Comparison of ENCODE assay signal across 12 mouse cellular contexts in genomic region chr13:108453064-108453919, GRCm38 (mm10). TPM values are rescaled to one million over a fixed set of nuclear protein-coding genes. Genes with fewer than 3 reads are reported as not detected.
DNase-seq lines count a peak whose midpoint lies in the region; ATAC-seq and TF ChIP-seq lines count a peak whose summit lies in the region.
"Had no signal": no experiment of that assay in that cellular context is flagged by ENCODE, and none has a peak within 500 bp of the region (broad histone marks: within the 10 kb centered on the region; RNA-seq: fewer than 3 reads in every experiment).

No protein-coding gene starts in this region.

- no peak overlapping the region for H3K9ac ChIP-seq in kidney, embryonic 16.5 days (replicated peaks; ENCODE audit: low read length)
- H3K9ac ChIP-seq: forebrain, embryonic 15.5 days; hindbrain, embryonic 13.5 days; liver, postnatal 0 days had no signal

- no peaks in the 10 kb centered on the region for H3K27me3 ChIP-seq in kidney, embryonic 16.5 days (ENCODE audit: insufficient read depth, low read length)
- H3K27me3 ChIP-seq: forebrain, embryonic 15.5 days; hindbrain, embryonic 13.5 days had no signal

- no peak for ATAC-seq in kidney, embryonic 16.5 days (ENCODE audit: low FRiP score, low TSS enrichment)
- peak; percentile 84 for ATAC-seq in megakaryocyte progenitor cell, adult 5-6 weeks (replicated peaks; ENCODE audit: poor library complexity)
- ATAC-seq: forebrain, embryonic 15.5 days; liver, postnatal 0 days had no signal

- no peaks in the 10 kb centered on the region for H3K9me3 ChIP-seq in kidney, embryonic 16.5 days (ENCODE audit: low read length)
- H3K9me3 ChIP-seq: forebrain, embryonic 15.5 days; hindbrain, embryonic 13.5 days had no signal

- H3K4me3 ChIP-seq in kidney, embryonic 16.5 days (ENCODE audit: low read length): no peak overlapping the region
- H3K4me3 ChIP-seq in left cerebral cortex, adult 2 months: no peak overlapping the region
- H3K4me3 ChIP-seq: forebrain, embryonic 15.5 days; hindbrain, embryonic 13.5 days had no signal

- peak; percentile 59 for DNase-seq in kidney, adult 11 months
- peak; percentile 47 for DNase-seq in NIH3T3 (ENCODE audit: low read depth)
- peak; percentile 8 to 37 for DNase-seq in heart, postnatal 14 days
- no peak for DNase-seq in adrenal gland, postnatal 10 days
- no peak for DNase-seq in left cerebral cortex, postnatal 25 days (ENCODE audit: low spot score in 2 of 2)
- DNase-seq in left cerebral cortex, adult 2 months (ENCODE audit: extremely low spot score in 1 of 2, low spot score in 2 of 2): no peak
- DNase-seq: liver, postnatal 0 days; midbrain, embryonic 14.5 days had no signal

- no peak for TF ChIP-seq CTCF in left cerebral cortex, adult 2 months (IDR thresholded peaks at IDR 0.05)

- intact Hi-C loops in heart, postnatal 14 days (cut with DNase I): no loop called here
- intact Hi-C loops in left cerebral cortex, postnatal 25 days (cut with DNase I): no loop called here
- intact Hi-C loops in left cerebral cortex, adult 2 months (cut with DNase I): no loop called here

- H3K27ac ChIP-seq in kidney, embryonic 16.5 days (ENCODE audit: low read length): no peak overlapping the region
- no peak overlapping the region for H3K27ac ChIP-seq in left cerebral cortex, adult 2 months
- H3K27ac ChIP-seq: forebrain, embryonic 15.5 days; hindbrain, embryonic 13.5 days had no signal

- H3K4me2 ChIP-seq in kidney, embryonic 16.5 days (replicated peaks; ENCODE audit: low read depth, low read length): no peak overlapping the region
- H3K4me2 ChIP-seq: forebrain, embryonic 15.5 days; hindbrain, embryonic 13.5 days had no signal

- 81% methylated on average over 6 of the region's 6 CpGs for WGBS in kidney, embryonic 16.5 days

- H3K4me1 ChIP-seq in kidney, embryonic 16.5 days (ENCODE audit: insufficient read depth, low read length): peaks cover 13% of the 10 kb centered on the region
- H3K4me1 ChIP-seq: forebrain, embryonic 15.5 days; hindbrain, embryonic 13.5 days had no signal

- no peaks in the 10 kb centered on the region for H3K36me3 ChIP-seq in kidney, embryonic 16.5 days (ENCODE audit: insufficient read depth, low read length)
- H3K36me3 ChIP-seq: forebrain, embryonic 15.5 days; hindbrain, embryonic 13.5 days had no signal

RNA-seq across cellular contexts. Expression of gene Pde4d, which starts 3.5 kb away (rescaled TPM):
- 11.1 and 14.4 TPM in 2 replicates for polyA plus RNA-seq in kidney, embryonic 16.5 days (2015; fragmentation: Nextera tagmentation; extraction: Ambion mirVana)
- 10 to 100 TPM; 36.9 to 46.8 TPM for total RNA-seq in heart, postnatal 14 days (2021)
- total RNA-seq in megakaryocyte progenitor cell, adult 5-6 weeks (2015): 32.5 and 38.7 TPM in 2 replicates
- total RNA-seq in megakaryocyte progenitor cell, adult 5-6 weeks (2017): 29.1 and 46.2 TPM in 2 replicates
- 100 to 1,000 TPM in 1 of 2 experiments, 10 to 100 TPM in 1; 70.3 to 101 TPM for total RNA-seq in adrenal gland, postnatal 10 days (2021)
- total RNA-seq in left cerebral cortex, postnatal 25 days (2021): 100 to 1,000 TPM; 108 to 116 TPM
- total RNA-seq in left cerebral cortex, adult 2 months (2021): 100 to 1,000 TPM; 116 to 121 TPM

Comparison
In these comparisons a context has a peak if more than half of its experiments do, and no peak if none do; other contexts are left out.
1. DNase-seq: peak in kidney, adult 11 months (single experiment), NIH3T3 (single experiment) and heart, postnatal 14 days (2 of 2); none in adrenal gland, postnatal 10 days (single experiment), left cerebral cortex, postnatal 25 days (0 of 2) and left cerebral cortex, adult 2 months (0 of 2).